Mouse (Mus musculus): ENCODE data around the gene Fgd2. TPM values are rescaled to one million over a fixed set of nuclear protein-coding genes. Genes with fewer than 3 reads are reported as not detected.

Fgd2 gene
- polyA plus RNA-seq, 1 experiment from 2014 or later: 3.4 TPM

- Histone ChIP-seq H3K27me3 (replicated peaks; ENCODE audit: control insufficient read depth, insufficient read depth, low read length) (no peaks in the 10 kb centered on the region), H3K4me2 (ENCODE audit: low read length) (no peak overlapping the region), H3K36me3 (ENCODE audit: control insufficient read depth, insufficient read depth, low read length) (no peaks in the 10 kb centered on the region), H3K4me3 (ENCODE audit: low read depth, low read length) (no peak overlapping the region), H3K9ac (ENCODE audit: low read length) (no peak overlapping the region), H3K27ac (ENCODE audit: low read depth, low read length) (no peak overlapping the region), H3K9me3 (replicated peaks; ENCODE audit: control insufficient read depth, low read length) (no peaks in the 10 kb centered on the region), H3K4me1 (ENCODE audit: control insufficient read depth, insufficient read depth, low read length) (no peaks in the 10 kb centered on the region)
- ATAC-seq (no peak), DNase-seq (ENCODE audit: low spot score) (no peak)
- 94% methylated on average over 5 of the region's 5 CpGs for WGBS
Observed at GRCm38 (mm10) chr17:29407405-29407804, 46.7 kb downstream of the Fgd2 start.

- no peak overlapping the region for H3K27ac ChIP-seq (ENCODE audit: low read depth, low read length)
- H3K4me3 ChIP-seq (ENCODE audit: low read depth, low read length): no peak overlapping the region
- ATAC-seq: no peak
- H3K27me3 ChIP-seq (replicated peaks; ENCODE audit: control insufficient read depth, insufficient read depth, low read length): no peaks in the 10 kb centered on the region
- no peak for DNase-seq (ENCODE audit: low spot score)
- H3K4me1 ChIP-seq (ENCODE audit: control insufficient read depth, insufficient read depth, low read length): no peaks in the 10 kb centered on the region
- no peak overlapping the region for H3K4me2 ChIP-seq (ENCODE audit: low read length)
- H3K36me3 ChIP-seq (ENCODE audit: control insufficient read depth, insufficient read depth, low read length): no peaks in the 10 kb centered on the region
- no peaks in the 10 kb centered on the region for H3K9me3 ChIP-seq (replicated peaks; ENCODE audit: control insufficient read depth, low read length)
- no peak overlapping the region for H3K9ac ChIP-seq (ENCODE audit: low read length)
- WGBS: 95% methylated on average over 13 of the region's 13 CpGs
Observed at GRCm38 (mm10) chr17:29408364-29408763, 47.6 kb downstream of the Fgd2 start.

GRCm38 (mm10) chr17:29409800-29410343, 49.2 kb downstream of the Fgd2 start:
- Histone ChIP-seq H3K9ac (ENCODE audit: low read length) (no peak overlapping the region), H3K4me1 (ENCODE audit: control insufficient read depth, insufficient read depth, low read length) (no peaks in the 10 kb centered on the region), H3K4me3 (ENCODE audit: low read depth, low read length) (no peak overlapping the region), H3K27ac (ENCODE audit: low read depth, low read length) (no peak overlapping the region), H3K9me3 (replicated peaks; ENCODE audit: control insufficient read depth, low read length) (no peaks in the 10 kb centered on the region), H3K4me2 (ENCODE audit: low read length) (no peak overlapping the region), H3K36me3 (ENCODE audit: control insufficient read depth, insufficient read depth, low read length) (no peaks in the 10 kb centered on the region), H3K27me3 (replicated peaks; ENCODE audit: control insufficient read depth, insufficient read depth, low read length) (no peaks in the 10 kb centered on the region)
- no peak for ATAC-seq
- WGBS: 73% methylated on average over 5 of the region's 5 CpGs
- DNase-seq (ENCODE audit: low spot score): no peak

GRCm38 (mm10) chr17:29411821-29412425, 51.2 kb downstream of the Fgd2 start:
- Histone ChIP-seq H3K9ac (ENCODE audit: low read length) (no peak overlapping the region), H3K9me3 (replicated peaks; ENCODE audit: control insufficient read depth, low read length) (no peaks in the 10 kb centered on the region), H3K27me3 (replicated peaks; ENCODE audit: control insufficient read depth, insufficient read depth, low read length) (no peaks in the 10 kb centered on the region), H3K4me3 (ENCODE audit: low read depth, low read length) (no peak overlapping the region), H3K27ac (ENCODE audit: low read depth, low read length) (no peak overlapping the region), H3K4me1 (ENCODE audit: control insufficient read depth, insufficient read depth, low read length) (peaks cover 5% of the 10 kb centered on the region; the same call in 1 of the 2 replicates), H3K4me2 (ENCODE audit: low read length) (no peak overlapping the region), H3K36me3 (ENCODE audit: control insufficient read depth, insufficient read depth, low read length) (no peaks in the 10 kb centered on the region)
- DNase-seq (ENCODE audit: low spot score) (no peak), ATAC-seq (no peak)
- 23% methylated on average over 8 of the region's 8 CpGs for WGBS

GRCm38 (mm10) chr17:29414566-29414965, 53.9 kb downstream of the Fgd2 start:
- Histone ChIP-seq H3K27ac (ENCODE audit: low read depth, low read length) (no peak overlapping the region), H3K4me1 (ENCODE audit: control insufficient read depth, insufficient read depth, low read length) (peaks cover 5% of the 10 kb centered on the region; the same call in 1 of the 2 replicates), H3K27me3 (replicated peaks; ENCODE audit: control insufficient read depth, insufficient read depth, low read length) (no peaks in the 10 kb centered on the region), H3K9me3 (replicated peaks; ENCODE audit: control insufficient read depth, low read length) (no peaks in the 10 kb centered on the region), H3K36me3 (ENCODE audit: control insufficient read depth, insufficient read depth, low read length) (no peaks in the 10 kb centered on the region), H3K4me2 (ENCODE audit: low read length) (no peak overlapping the region), H3K9ac (ENCODE audit: low read length) (no peak overlapping the region), H3K4me3 (ENCODE audit: low read depth, low read length) (no peak overlapping the region)
- 93% methylated on average over 2 of the region's 2 CpGs for WGBS
- ATAC-seq: no peak
- no peak for DNase-seq (ENCODE audit: low spot score)

GRCm38 (mm10) chr17:29415761-29416662, 55.3 kb downstream of the Fgd2 start:
- Histone ChIP-seq H3K9me3 (replicated peaks; ENCODE audit: control insufficient read depth, low read length) (no peaks in the 10 kb centered on the region), H3K36me3 (ENCODE audit: control insufficient read depth, insufficient read depth, low read length) (no peaks in the 10 kb centered on the region), H3K9ac (ENCODE audit: low read length) (peak overlapping the region; percentile 25; the same call in 1 of the 2 replicates), H3K4me2 (ENCODE audit: low read length) (peak overlapping the region; percentile 34; the same call in 1 of the 2 replicates), H3K4me3 (ENCODE audit: low read depth, low read length) (no peak overlapping the region), H3K27ac (ENCODE audit: low read depth, low read length) (no peak overlapping the region), H3K4me1 (ENCODE audit: control insufficient read depth, insufficient read depth, low read length) (peaks cover 5% of the 10 kb centered on the region; the same call in 1 of the 2 replicates), H3K27me3 (replicated peaks; ENCODE audit: control insufficient read depth, insufficient read depth, low read length) (no peaks in the 10 kb centered on the region)
- WGBS: 11% methylated on average over 30 of the region's 31 CpGs
- ATAC-seq (no peak), DNase-seq (ENCODE audit: low spot score) (no peak)

GRCm38 (mm10) chr17:29416757-29417156, 56.0 kb downstream of the Fgd2 start:
- no peak overlapping the region for H3K4me3 ChIP-seq (ENCODE audit: low read depth, low read length)
- DNase-seq (ENCODE audit: low spot score) (no peak), ATAC-seq (no peak)
- no peak overlapping the region for H3K4me2 ChIP-seq (ENCODE audit: low read length)
- H3K36me3 ChIP-seq (ENCODE audit: control insufficient read depth, insufficient read depth, low read length): no peaks in the 10 kb centered on the region
- no peaks in the 10 kb centered on the region for H3K27me3 ChIP-seq (replicated peaks; ENCODE audit: control insufficient read depth, insufficient read depth, low read length)
- H3K9me3 ChIP-seq (replicated peaks; ENCODE audit: control insufficient read depth, low read length): no peaks in the 10 kb centered on the region
- H3K9ac ChIP-seq (ENCODE audit: low read length): no peak overlapping the region
- H3K27ac ChIP-seq (ENCODE audit: low read depth, low read length): no peak overlapping the region
- peaks cover 5% of the 10 kb centered on the region; the same call in 1 of the 2 replicates for H3K4me1 ChIP-seq (ENCODE audit: control insufficient read depth, insufficient read depth, low read length)
- 60% methylated on average over 5 of the region's 5 CpGs for WGBS

- no peak overlapping the region for H3K4me3 ChIP-seq (ENCODE audit: low read depth, low read length)
- H3K36me3 ChIP-seq (ENCODE audit: control insufficient read depth, insufficient read depth, low read length): no peaks in the 10 kb centered on the region
- no peak for ATAC-seq
- no peak overlapping the region for H3K27ac ChIP-seq (ENCODE audit: low read depth, low read length)
- no peak for DNase-seq (ENCODE audit: low spot score)
- H3K4me1 ChIP-seq (ENCODE audit: control insufficient read depth, insufficient read depth, low read length): peaks cover 5% of the 10 kb centered on the region; the same call in 1 of the 2 replicates
- no peaks in the 10 kb centered on the region for H3K9me3 ChIP-seq (replicated peaks; ENCODE audit: control insufficient read depth, low read length)
- WGBS: 33% methylated on average over 3 of the region's 3 CpGs
- H3K27me3 ChIP-seq (replicated peaks; ENCODE audit: control insufficient read depth, insufficient read depth, low read length): no peaks in the 10 kb centered on the region
- H3K4me2 ChIP-seq (ENCODE audit: low read length): no peak overlapping the region
- H3K9ac ChIP-seq (ENCODE audit: low read length): no peak overlapping the region
Observed at GRCm38 (mm10) chr17:29418758-29419380, 58.2 kb downstream of the Fgd2 start.
